Mouse (Mus musculus) gastrocnemius, postnatal 36 days (tissue): ENCODE data around the gene 3110082J24Rik. TPM values are rescaled to one million over a fixed set of nuclear protein-coding genes. Genes with fewer than 3 reads are reported as not detected.
A peak's percentile ranks its signal among the peaks of the same experiment; 100 is the strongest.

Experiments used
- DNase-seq, 2 experiments: peaks; one replicate each; pipeline ENCODE4 v3.0.0; 2022
- intact Hi-C: fragments of 180-260 bp; cut with DNase I; formaldehyde crosslinking; loops from one replicate; pipeline ENCODE4 v1.15.1; 2025
- total RNA-seq, 2 experiments: library from RNA; stranded (reverse); gene quantifications; 2 replicates each; pipeline ENCODE4 v1.2.3; 2021

The 3110082J24Rik gene
- total RNA-seq, 2 experiments from 2014 or later = not detected

DNA sequence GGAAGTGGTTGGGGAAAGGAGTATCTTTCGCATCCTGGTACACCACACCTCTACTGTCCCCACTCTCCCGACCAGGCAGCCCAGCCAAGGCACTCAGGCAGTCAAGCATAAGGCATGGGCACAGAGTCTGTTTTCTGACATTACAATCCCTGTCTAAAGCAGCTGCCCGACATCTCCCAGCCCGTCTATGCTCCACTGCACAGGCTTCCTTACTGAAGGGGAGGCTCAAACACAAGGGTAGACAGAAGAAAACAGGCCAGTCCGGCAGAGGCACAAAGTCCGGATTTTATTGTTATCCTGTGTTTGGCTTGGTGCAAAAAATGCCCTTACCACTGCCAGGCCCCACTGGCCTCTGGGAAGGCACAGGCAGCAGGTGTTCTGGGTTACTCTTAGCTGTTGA lies 13.3 kb upstream of the 3110082J24Rik start:
- intact Hi-C loops = no loop called here
- DNase-seq = no peak

DNA sequence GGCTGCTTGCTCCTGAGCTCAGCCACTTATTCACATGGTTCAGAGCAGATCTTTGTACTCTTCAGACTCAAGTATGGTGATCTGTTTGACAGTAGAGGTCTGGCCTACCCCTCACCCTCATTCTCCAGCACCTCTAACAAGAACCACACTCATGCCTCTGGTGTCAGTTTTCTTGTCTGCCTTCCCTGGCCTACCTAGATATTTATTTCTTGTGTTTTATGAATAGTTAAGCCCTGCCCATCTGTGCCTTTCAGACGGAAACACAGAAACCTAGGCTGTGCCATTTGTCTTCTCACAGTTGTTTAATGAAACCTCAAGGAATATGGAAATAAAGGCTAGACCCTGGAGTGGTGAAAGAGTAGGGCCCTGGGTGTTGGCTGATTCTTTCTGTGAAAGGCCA lies 12.1 kb upstream of the 3110082J24Rik start:
- no peak for DNase-seq
- intact Hi-C loops = no loop called here

DNA sequence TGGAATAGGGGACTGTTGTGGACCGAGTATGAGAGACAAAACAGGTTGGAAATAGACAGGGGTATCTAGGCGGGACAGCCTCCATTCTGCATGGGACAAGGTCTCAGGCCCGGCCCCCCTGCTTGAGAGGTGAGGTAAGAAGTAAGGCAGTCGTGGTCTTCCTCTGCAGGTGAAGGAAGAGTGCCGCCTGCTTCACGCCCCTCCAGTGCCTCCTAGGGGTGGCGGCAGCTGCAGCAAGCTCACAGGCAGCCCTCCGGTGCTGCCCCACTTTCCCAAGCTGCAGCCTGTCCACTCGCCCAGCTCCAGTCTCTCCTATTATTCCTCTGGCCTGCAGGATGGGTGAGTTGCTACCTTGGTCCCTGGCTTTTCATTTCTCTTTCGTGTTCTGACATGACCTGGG lies 9.8 kb upstream of the 3110082J24Rik start:
- intact Hi-C loops = no loop called here

DNA sequence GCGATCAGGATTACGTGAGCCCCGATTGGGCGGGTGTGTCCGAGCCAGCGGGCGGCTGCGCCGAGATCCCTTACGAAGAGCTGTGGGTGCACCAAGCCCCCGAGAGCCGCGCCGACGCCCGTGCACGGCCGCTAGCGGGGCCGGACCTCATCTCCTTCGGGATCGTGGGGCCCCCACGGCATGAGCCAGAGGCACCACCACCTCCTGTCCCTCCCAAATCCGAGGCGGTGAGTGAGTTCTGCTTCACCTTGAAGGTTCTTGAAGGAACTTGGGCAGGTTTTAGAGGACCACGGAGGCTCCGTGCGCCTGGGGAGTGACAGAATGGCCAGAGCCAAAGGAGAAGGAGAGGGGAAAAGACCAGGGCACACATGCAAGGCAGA lies 8.9 kb upstream of the 3110082J24Rik start:
- no peak for DNase-seq
- intact Hi-C loops = no loop called here

More for the DNA sequence above, 9.8 kb upstream of the 3110082J24Rik start:
- DNase-seq = no peak

DNA sequence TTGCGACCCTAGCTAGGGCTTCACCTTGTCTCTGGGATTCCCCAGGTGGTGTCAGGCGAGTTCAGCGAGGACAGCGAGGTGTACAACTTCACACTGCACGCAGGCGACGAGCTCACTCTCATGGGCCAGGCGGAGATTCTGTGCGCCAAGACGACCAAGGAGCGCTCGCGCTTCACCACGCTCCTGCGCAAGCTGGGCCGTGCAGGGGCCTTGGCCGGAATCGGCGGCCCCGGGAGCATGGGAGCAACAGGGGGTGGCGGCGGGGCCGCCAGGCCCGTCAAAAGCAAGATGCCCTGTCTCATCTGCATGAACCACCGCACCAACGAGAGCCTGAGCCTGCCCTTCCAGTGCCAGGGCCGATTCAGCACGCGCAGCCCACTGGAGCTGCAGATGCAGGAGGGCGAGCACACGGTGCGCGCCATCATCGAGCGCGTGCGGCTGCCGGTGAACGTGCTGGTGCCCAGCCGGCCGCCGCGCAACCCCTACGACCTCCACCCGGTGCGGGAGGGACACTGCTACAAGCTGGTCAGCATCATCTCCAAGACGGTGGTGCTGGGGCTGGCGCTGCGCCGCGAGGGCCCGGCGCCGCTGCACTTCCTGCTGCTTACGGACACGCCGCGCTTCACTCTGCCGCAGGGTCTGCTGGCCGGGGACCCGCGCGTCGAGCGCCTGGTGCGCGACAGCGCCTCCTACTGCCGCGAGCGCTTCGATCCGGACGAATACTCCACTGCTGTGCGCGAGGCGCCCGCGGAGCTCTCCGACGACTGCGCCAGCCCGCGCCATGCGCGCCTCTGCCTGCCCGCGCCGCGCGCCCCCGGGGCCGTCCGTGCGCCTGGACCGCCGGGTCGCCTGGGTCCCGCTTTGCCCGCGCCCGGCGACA lies 8.2 kb upstream of the 3110082J24Rik start:
- peak; percentile 28 to 45 for DNase-seq
- intact Hi-C loops = no loop called here

- no peak for DNase-seq
- intact Hi-C loops = no loop called here
These were observed 6.7 kb upstream of the 3110082J24Rik start for GRCm38 (mm10) chr5:30112533-30113068.

GRCm38 (mm10) chr5:30111771-30112170 lies 5.9 kb upstream of the 3110082J24Rik start:
- intact Hi-C loops = no loop called here
- no peak for DNase-seq

- intact Hi-C loops = no loop called here
- DNase-seq = peak in 1 of 2 experiments; percentile 14
These were observed 5.2 kb upstream of the 3110082J24Rik start for GRCm38 (mm10) chr5:30111126-30111525.

DNA sequence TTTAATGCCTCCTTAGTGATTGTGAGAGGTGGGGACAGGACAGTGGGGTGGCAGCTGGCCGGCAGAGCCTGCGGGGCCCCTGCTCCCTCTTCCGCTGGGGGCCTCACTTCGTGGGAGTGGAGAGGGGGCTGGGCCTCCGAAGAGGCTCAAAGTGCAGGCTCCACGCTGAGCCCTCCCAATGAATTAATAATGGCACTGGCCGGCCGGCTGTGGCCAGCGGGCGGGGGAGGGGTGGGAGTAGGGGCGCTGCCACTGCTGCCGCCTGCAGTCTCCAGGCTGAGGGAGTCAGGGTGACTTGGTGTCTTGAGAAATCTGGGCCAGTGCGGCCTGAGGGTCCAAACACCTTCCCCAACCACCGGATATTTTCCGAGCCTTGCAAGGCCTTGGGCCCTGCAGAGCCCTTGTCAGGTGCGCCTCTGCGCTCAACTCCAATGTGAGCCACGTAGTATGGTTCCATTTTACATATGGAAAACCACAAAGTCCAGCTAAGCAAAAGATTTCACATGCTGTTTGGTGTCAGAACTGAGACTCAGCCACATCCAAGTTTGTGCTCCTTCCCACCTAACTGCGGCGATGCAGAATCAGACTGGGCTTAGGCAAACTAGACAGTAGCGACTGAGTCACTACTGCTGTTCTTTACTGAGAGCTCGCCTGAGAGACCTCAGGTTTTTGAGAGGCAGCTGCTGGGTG lies 4.6 kb upstream of the 3110082J24Rik start:
- intact Hi-C loops = no loop called here
- DNase-seq = no peak

- intact Hi-C loops = no loop called here
- no peak for DNase-seq
These were observed 4.0 kb upstream of the 3110082J24Rik start for GRCm38 (mm10) chr5:30109899-30110298.

GRCm38 (mm10) chr5:30108233-30108632 lies 2.3 kb upstream of the 3110082J24Rik start:
- intact Hi-C loops = no loop called here
- DNase-seq = no peak

- intact Hi-C loops = no loop called here
- no peak for DNase-seq
These were observed 1.7 kb upstream of the 3110082J24Rik start for GRCm38 (mm10) chr5:30107611-30108041.

DNA sequence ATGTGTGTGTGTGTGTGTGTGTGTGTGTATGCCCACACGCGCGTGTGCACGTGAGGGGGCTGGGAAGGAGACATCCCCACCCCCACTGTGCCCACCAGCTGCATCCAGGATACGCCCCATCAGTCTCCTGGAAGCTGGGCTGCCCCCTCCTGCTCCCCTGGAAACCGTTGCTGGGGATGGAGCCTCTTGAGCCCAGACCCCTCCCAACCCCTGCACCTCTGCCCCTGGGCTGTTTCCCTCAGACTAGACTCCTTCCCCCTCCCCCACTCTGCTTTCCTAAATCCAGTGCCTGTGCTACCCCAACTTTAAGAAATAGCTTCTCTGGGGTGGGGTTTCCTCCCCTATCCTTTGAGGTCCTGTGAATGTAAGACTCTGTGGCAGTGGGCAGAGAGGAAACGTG lies 1.3 kb upstream of the 3110082J24Rik start:
- no peak for DNase-seq
- intact Hi-C loops = no loop called here

DNA sequence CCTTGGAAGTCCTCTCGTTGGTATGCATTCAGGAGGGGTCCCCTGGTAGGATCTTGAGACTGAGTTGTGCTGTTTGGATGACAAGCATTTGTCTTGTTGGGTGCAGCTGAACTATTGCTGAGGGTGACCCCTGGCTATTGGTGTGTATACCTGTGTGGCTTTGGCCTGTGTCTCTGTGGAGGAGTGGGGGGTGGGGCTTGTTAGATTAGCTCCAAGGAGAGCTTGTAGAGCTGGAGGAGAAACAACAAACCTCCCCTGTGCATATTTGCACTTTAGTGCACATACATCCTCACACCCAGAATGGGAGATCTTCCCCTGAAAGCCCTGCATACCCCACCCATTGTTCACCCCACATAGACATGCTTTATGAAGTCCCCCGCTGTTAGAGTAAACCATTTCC lies 870 bp upstream of the 3110082J24Rik start:
- DNase-seq = no peak
- intact Hi-C loops = no loop called here

DNA sequence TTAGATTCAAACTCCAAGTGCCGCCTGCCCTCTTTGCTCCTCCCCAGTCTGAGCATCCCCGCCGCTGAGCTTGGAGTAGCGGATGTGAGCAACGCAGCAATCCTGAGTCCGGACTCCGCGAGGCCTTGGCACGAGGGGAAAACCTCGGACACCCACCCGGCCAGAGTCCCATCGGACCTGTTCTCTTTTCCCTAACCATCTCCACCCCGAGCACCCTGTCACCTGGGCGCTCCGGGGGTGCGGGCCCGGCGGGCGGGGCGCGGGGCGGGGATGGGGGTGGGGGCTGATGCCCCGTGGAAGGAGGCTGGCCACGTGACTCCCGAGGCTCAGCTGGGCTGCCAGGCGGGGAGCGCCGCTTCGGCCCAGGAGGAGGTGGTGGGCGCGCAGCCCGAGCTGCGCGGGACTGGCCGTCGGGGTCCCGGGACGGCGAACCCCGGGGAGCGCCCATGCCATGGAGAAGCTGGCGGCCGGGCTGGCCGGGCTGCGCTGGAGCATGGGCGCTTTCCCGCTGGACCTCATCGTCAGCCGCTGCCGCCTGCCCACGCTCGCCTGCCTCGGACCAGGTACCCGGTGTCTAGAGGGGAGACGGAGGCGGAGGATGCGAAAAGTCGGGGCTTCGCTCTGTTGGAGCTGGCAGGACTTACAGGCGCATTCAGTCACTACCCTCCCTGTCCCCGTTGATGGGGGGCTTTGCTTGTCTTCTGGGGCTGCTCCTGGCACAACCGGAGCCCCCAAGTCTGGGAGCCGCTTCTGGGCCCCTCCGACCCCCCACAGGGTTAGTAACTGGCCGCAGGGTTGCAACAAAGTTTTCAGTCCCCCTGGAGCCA lies 832 bp downstream of the 3110082J24Rik start, which contains the start of gene Garem2:
Gene Garem2, plus strand, starts transcription at position 321 of the 827 bp plus-strand sequence.
- no peak for DNase-seq
- intact Hi-C loops = no loop called here

GRCm38 (mm10) chr5:30104339-30104738 lies 1.5 kb downstream of the 3110082J24Rik start:
- intact Hi-C loops = no loop called here

GRCm38 (mm10) chr5:30103340-30103739 lies 2.5 kb downstream of the 3110082J24Rik start:
- DNase-seq = no peak
- intact Hi-C loops = no loop called here

More at GRCm38 (mm10) chr5:30104339-30104738, 1.5 kb downstream of the 3110082J24Rik start:
- DNase-seq = peak in 1 of 2 experiments; percentile 25

GRCm38 (mm10) chr5:30098260-30098659 lies 7.6 kb downstream of the 3110082J24Rik start:
- intact Hi-C loops = no loop called here
- no peak for DNase-seq

GRCm38 (mm10) chr5:30095731-30096130 lies 10.2 kb downstream of the 3110082J24Rik start:
- intact Hi-C loops = no loop called here
- no peak for DNase-seq

DNA sequence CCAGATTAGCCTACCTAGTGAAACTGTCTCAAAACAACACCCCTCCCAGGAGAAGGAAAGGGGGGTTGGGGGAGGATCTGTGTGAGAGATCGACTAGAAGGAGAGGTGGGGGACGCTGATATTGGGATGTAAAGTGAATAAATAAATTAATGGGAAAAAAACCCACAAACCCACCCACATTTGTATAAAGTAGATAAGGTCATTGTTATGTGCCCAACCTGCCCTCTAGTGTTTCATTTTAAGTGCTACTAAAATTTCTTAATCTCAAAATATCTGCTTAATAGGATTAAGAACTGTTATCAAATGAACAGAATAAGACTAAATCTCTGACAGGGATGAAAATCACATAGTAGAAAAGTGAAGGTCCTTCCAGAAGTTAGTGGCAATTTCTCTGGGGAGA lies 11.5 kb downstream of the 3110082J24Rik start:
- DNase-seq = no peak
- intact Hi-C loops = no loop called here
